Mouse (Mus musculus): Measurements from ENCODE around the gene Rapgef3. TPM values are rescaled to one million over a fixed set of nuclear protein-coding genes. Genes with fewer than 3 reads are reported as not detected.

The Rapgef3 gene
- total and polyA plus RNA-seq, 3 experiments: 2.5 to 3.4 (median 3.2) TPM

- Histone ChIP-seq H3K27ac (ENCODE audit: insufficient read depth, low read depth) (no peak overlapping the region), H3K4me3 (replicated peaks in 1 of 3; ENCODE audit: low read depth in 2 of 3, low read length in 2 of 3, poor library complexity in 1 of 3) (no peak overlapping the region), H3K36me3 (replicated peaks in 1 of 2; ENCODE audit: control insufficient read depth in 1 of 2, insufficient read depth in 1 of 2, low read length in 1 of 2) (peaks cover 38 to 71% of the 10 kb centered on the region in 2 experiments), H3K79me2 (replicated peaks; ENCODE audit: control insufficient read depth, extremely low read depth, insufficient read depth, poor library complexity, severe bottlenecking) (peaks cover 4% of the 10 kb centered on the region), H3K27me3 (replicated peaks) (no peaks in the 10 kb centered on the region), H3K4me2 (ENCODE audit: insufficient read depth, low read depth, poor library complexity, severe bottlenecking) (no peak overlapping the region), H3K9ac (ENCODE audit: insufficient read depth, low read depth) (no peak overlapping the region), H3K4me1 (ENCODE audit: control insufficient read depth in 1 of 2, insufficient read depth in 2 of 2) (peaks cover 45 to 75% of the 10 kb centered on the region in 2 experiments), H3K9me3 (replicated peaks; ENCODE audit: low read length) (peaks cover 12% of the 10 kb centered on the region)
- TF ChIP-seq MYC (IDR thresholded peaks at IDR 0.05; ENCODE audit: low read depth, low read length): no peak
- TF ChIP-seq RAD21 (IDR thresholded peaks at IDR 0.05; ENCODE audit: low read depth, low read length): no peak
- no peak for TF ChIP-seq IRF4 (IDR thresholded peaks at IDR 0.05; ENCODE audit: low read depth, low read length)
- no peak for TF ChIP-seq CHD1 (IDR thresholded peaks at IDR 0.05; ENCODE audit: low read depth, low read length)
- TF ChIP-seq NELFE (IDR thresholded peaks at IDR 0.05; ENCODE audit: low read depth, low read length): no peak
- TF ChIP-seq KAT2A (IDR thresholded peaks at IDR 0.05; ENCODE audit: insufficient replicate concordance, low read length): no peak
- TF ChIP-seq JUND (conservative IDR thresholded peaks at IDR 0.05; ENCODE audit: low read depth, low read length): no peak
- TF ChIP-seq USF2 (conservative IDR thresholded peaks at IDR 0.05; ENCODE audit: low read depth, low read length): no peak
- no peak for TF ChIP-seq HCFC1 (IDR thresholded peaks at IDR 0.05; ENCODE audit: low read depth, low read length)
- no peak for TF ChIP-seq E2F4 (IDR thresholded peaks at IDR 0.05; ENCODE audit: insufficient replicate concordance, low read depth, low read length)
- TF ChIP-seq RCOR1 (conservative IDR thresholded peaks at IDR 0.05; ENCODE audit: low read depth, low read length): no peak
- TF ChIP-seq ZKSCAN1 (IDR thresholded peaks at IDR 0.05; ENCODE audit: borderline replicate concordance, low read depth, low read length): no peak
- TF ChIP-seq MAZ (IDR thresholded peaks at IDR 0.05; ENCODE audit: low read depth, low read length): no peak
- no peak for TF ChIP-seq MEF2A (IDR thresholded peaks at IDR 0.05; ENCODE audit: borderline replicate concordance, low read depth, low read length)
- TF ChIP-seq NRF1 (IDR thresholded peaks at IDR 0.05; ENCODE audit: low read depth, low read length): no peak
- TF ChIP-seq CHD2 (IDR thresholded peaks at IDR 0.05; ENCODE audit: low read length): no peak
- no peak for TF ChIP-seq PAX5 (IDR thresholded peaks at IDR 0.05; ENCODE audit: low read length)
- TF ChIP-seq ELF1 (IDR thresholded peaks at IDR 0.05; ENCODE audit: low read depth, low read length): no peak
- no peak for TF ChIP-seq TCF12 (IDR thresholded peaks at IDR 0.05; ENCODE audit: low read depth, low read length)
- dilution Hi-C loops (cut with MboI; ENCODE audit: extremely low pct_ligation_motif_present, extremely low pct_unique_long_range_greater_than_20kb, low sequenced_read_pairs) (no loop called here), in situ Hi-C loops (cut with MboI; ENCODE audit: low pct_ligation_motif_present, low pct_unique_long_range_greater_than_20kb, low sequenced_read_pairs) (loop anchor here (5.0 to 10.0 kb wide), 5 partner anchors 34 to 226 kb away; partner anchors contain the start of gene Slc48a1)
- no peak for DNase-seq (ENCODE audit: extremely low read depth)
These were observed 49.1 kb downstream of the Rapgef3 start for GRCm38 (mm10) chr15:97718535-97719155.
